Mouse (Mus musculus) granulocyte monocyte progenitor cell, adult 5-6 weeks (primary cell): ENCODE measurements at regions not wholly inside any gene's neighbourhood (a gene's known extent, or its start where the extent isn't known, plus 50 kb on each side); places are given as distances from the start of the nearest gene placed in this dataset.
"Not testable (repeated sequence)": the region's sequence is repeated elsewhere in the genome, so short reads cannot be mapped to it uniquely, and the experiment has no call there.

Source experiments
- ATAC-seq: replicated peaks from 2 replicates; pipeline ENCODE4 v1.8.0; 2016; ENCODE audit warnings: mild to moderate bottlenecking, moderate TSS enrichment, inconsistent platforms; ENCODE audit not compliant: poor library complexity, severe bottlenecking

DNA sequence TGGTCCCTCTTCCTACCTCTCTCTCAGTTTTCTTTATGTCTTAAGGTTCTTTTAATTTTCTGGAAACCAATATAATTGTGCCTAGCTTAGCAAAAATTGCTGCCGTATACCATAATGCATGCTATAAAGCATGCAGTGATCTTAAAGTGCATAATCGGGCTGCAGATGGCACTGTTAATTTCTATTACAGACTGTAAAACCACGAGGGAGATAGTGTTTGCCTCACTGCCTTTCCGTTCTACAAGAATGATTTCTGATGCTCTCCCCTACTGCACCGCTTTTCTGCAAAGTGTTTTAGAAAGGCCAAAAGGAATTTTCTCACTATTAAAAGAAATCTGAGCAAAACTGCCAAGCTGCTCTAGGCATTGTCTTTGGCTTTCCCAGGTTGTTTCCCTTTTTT is 357.6 kb downstream of the Tusc1 start:
- ATAC-seq: no peak

DNA sequence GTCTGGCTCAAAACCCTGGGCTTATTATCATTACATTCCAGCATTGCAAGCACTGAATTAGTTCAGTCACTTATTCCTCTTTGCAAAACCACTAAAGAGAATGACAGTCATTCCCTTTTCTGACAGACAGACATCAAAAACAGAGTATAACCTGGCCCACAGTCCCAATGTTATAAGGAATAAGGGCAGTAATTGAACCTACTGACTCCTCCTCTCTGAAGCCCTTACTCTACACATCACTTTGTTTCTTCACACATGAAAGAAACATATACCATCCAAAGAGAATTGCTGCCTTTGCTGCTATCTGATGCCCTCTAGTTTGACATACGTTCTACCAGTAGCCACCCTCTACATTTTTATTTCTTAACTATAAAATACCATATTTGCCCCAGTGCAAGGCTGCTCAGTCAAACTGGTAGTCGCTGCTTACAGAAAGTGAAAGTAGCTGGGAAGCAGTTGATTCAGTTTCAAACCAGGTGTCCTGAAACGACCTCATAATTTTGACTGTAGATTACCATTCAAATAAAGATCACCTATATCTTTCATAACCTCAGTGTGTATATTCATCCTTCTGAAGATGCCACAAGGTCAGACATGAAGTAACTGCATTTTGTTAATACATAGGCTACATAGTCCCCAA is 393.1 kb downstream of the Tusc1 start:
- ATAC-seq: peak; percentile 56

DNA sequence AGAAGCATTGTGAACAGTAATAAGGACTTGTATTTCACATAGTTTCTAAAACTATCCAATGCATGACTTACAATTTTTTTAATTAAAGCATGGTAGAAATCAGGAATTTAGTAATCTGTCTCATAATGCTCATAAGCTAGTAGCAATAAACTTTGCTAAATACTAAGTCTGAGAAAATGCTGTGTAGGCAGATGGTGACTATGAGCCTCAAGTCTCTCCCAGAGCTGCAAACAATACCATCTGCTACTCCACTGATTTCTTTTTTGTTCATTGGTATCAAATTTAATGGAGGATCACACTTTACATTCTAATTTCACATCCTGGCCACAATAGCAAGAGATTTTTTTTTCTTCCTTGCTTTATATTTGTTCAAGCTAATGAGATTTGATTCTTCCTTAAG is 404.0 kb downstream of the Tusc1 start:
- no peak for ATAC-seq

DNA sequence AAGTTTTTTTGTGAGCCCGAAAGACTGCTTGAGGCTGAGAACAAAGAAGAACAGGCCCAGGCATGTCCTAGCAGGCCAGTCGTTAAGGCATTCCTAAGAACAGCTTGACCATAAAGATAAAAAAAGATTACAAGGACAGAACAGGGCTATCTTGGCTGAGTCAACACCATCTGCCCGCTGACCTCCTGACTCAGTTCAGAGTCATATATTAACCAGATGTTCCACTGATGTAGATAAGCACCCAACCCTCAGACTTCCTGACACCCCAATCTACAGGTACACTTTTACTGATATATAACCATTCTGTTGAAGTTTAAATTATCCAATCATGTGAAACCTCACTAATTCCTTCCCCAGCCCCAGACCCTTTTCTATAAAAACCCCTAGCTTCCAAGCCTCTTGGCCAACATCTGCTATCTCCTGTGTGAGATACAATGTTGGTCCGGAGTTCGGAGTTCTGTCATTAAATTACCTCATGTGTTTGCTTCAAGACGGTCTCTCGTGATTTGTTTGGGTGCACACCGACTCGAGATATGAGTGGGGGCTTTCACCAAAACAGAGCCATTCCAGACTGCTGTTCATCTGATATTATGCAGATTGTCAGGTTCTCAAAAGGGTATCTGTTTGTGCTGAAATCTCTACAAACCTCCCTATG is 413.8 kb downstream of the Tusc1 start:
- no peak for ATAC-seq

DNA sequence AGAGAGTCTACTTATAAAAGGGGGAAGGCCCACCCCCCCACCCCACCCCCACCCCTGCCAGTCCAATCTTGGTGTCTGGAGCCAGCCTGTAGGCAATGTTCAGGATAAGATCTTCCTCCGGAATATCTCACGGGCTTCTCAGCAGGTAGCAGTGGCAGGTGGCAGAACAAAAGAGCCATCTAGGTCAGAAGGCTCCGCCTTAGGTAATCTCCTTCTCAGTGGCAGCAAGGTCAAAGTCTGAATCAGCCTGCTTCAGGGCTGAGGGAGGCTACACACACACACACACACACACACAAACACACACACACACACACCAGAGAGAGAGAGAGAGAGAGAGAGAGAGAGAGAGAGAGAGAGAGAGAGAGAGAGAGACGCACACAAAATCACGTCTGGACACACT is 431.8 kb downstream of the Tusc1 start:
- ATAC-seq: not testable (repeated sequence)
